Mouse (Mus musculus) limb, embryonic 15.5 days (tissue): ENCODE measurements around the gene Gm17332. TPM values are rescaled to one million over a fixed set of nuclear protein-coding genes. Genes with fewer than 3 reads are reported as not detected.
"Not testable (repeated sequence)": the region's sequence is repeated elsewhere in the genome, so short reads cannot be mapped to it uniquely, and the experiment has no call there.

Experiments used
- ATAC-seq: fragments of 200-750 bp; cut with Nextera tagmentation; 2 replicates; pipeline ENCODE4 v1.8.0; 2017; ENCODE audit warnings: low read depth, moderate TSS enrichment; ENCODE audit not compliant: insufficient number of reproducible peaks, low FRiP score, low TSS enrichment
- H3K27ac ChIP-seq: fragments of 300-500 bp; sonication (generic); 2 replicates; pipeline ENCODE4 v1.5.1; 2015; ENCODE audit warnings: moderate library complexity, mild to moderate bottlenecking, inconsistent platforms
- H3K27me3 ChIP-seq: fragments of 300-500 bp; sonication (generic); 2 replicates; pipeline ENCODE4 v1.6.1; 2015; ENCODE audit warnings: inconsistent platforms
- H3K36me3 ChIP-seq: fragments of 300-500 bp; sonication (generic); 2 replicates; pipeline ENCODE4 v1.6.1; 2015; ENCODE audit warnings: inconsistent platforms
- H3K4me1 ChIP-seq: fragments of 300-500 bp; sonication (generic); 2 replicates; pipeline ENCODE4 v1.6.1; 2015; ENCODE audit warnings: inconsistent platforms
- H3K4me2 ChIP-seq: fragments of 300-500 bp; sonication (generic); 2 replicates; pipeline ENCODE4 v1.6.1; 2015; ENCODE audit warnings: mild to moderate bottlenecking, inconsistent platforms
- H3K4me3 ChIP-seq: fragments of 300-500 bp; sonication (generic); 2 replicates; pipeline ENCODE4 v1.5.1; 2015; ENCODE audit warnings: mild to moderate bottlenecking, inconsistent platforms
- H3K9ac ChIP-seq: fragments of 300-500 bp; sonication (generic); 2 replicates; pipeline ENCODE4 v1.6.1; 2015; ENCODE audit warnings: inconsistent platforms
- H3K9me3 ChIP-seq: fragments of 300-500 bp; sonication (generic); 2 replicates; pipeline ENCODE4 v1.6.1; 2016; ENCODE audit warnings: inconsistent platforms
- WGBS: fragments of 180-500 bp; shearing (Covaris S2); methylation state at CpG from one replicate; pipeline ENCODE4 v1.1.7; 2015; 5-methylcytosine and 5-hydroxymethylcytosine counted together
- polyA plus RNA-seq: library from polyadenylated mRNA; unstranded; fragments of >200 nt; fragmentation: Nextera tagmentation; extraction: Ambion mirVana; gene quantifications from 2 replicates; pipeline ENCODE4 v1.2.1, GENCODE M21; 2015

The Gm17332 gene
- not detected in 2 replicates for polyA plus RNA-seq

GRCm38 (mm10) chr11:31182362-31182761 is at the start of gene Gm17332:
Gene Gm17332, minus strand, starts transcription at chr11:31182462.
- no peaks in the 10 kb centered on the region; the same call in 1 of the 2 replicates for H3K9me3 ChIP-seq
- H3K27ac ChIP-seq = no peak within 1 kb of the TSS
- no peak within 1 kb of the TSS for H3K9ac ChIP-seq
- H3K27me3 ChIP-seq = no peaks in the 10 kb centered on the region
- H3K36me3 ChIP-seq = no peaks in the 10 kb centered on the region
- no peak for ATAC-seq
- no peak within 1 kb of the TSS for H3K4me2 ChIP-seq
- H3K4me1 ChIP-seq = no peaks in the 10 kb centered on the region
- H3K4me3 ChIP-seq = no peak within 1 kb of the TSS

DNA sequence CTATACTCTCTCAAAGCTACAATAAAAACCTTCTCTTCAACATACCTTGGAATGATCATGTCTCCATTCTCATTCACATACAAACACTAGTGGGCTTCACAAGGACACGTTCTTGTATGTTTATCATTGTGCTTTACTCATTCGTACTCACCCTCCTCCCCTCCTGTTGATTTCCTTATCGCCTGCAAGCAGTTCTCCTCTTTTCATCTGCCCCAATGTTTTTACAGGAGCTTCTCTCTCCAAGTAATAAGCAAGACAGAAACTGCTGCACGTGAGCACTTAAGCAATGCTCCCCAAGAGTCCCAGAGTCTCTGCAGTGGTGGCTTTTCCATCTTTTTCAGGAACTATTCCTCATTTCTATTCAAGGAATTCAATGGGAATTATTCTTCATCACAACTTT is 47.7 kb upstream of the Gm17332 start:
- H3K27me3 ChIP-seq = no peaks in the 10 kb centered on the region
- no peaks in the 10 kb centered on the region for H3K4me1 ChIP-seq
- H3K9me3 ChIP-seq = no peaks in the 10 kb centered on the region
- H3K27ac ChIP-seq = no peak overlapping the region
- H3K4me2 ChIP-seq = no peak overlapping the region
- no peak for ATAC-seq
- 73% methylated on average over 4 of the region's 4 CpGs for WGBS
- H3K36me3 ChIP-seq = no peaks in the 10 kb centered on the region
- no peak overlapping the region for H3K4me3 ChIP-seq
- H3K9ac ChIP-seq = no peak overlapping the region

DNA sequence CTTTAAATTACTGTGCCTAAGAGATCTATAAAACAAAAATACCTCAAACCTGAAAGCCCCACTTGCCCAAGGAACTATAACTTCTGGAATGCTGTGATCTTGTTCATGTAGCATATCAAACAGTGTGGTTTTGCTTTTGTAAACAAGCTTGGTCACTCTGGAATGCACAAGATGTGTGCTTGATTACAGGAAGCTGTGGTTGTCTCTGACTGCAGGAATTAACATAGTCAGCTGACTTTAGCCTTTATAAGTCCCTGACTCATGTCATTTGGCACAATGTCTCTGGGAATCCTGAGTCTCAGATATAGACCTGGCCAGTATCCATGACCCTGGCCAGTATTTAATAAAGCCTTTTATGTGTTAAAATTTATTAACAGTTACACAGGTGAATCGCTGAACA is 43.1 kb upstream of the Gm17332 start:
- H3K4me3 ChIP-seq = no peak overlapping the region
- no peaks in the 10 kb centered on the region for H3K36me3 ChIP-seq
- H3K4me2 ChIP-seq = no peak overlapping the region
- no peak overlapping the region for H3K27ac ChIP-seq
- no peaks in the 10 kb centered on the region for H3K27me3 ChIP-seq
- H3K4me1 ChIP-seq = no peaks in the 10 kb centered on the region
- 67% methylated on average over 1 of the region's 1 CpGs for WGBS
- ATAC-seq = no peak
- no peaks in the 10 kb centered on the region for H3K9me3 ChIP-seq
- H3K9ac ChIP-seq = no peak overlapping the region

GRCm38 (mm10) chr11:31218009-31218408 is 35.7 kb upstream of the Gm17332 start:
- ATAC-seq = no peak
- Histone ChIP-seq H3K9ac (no peak overlapping the region), H3K4me2 (no peak overlapping the region), H3K9me3 (no peaks in the 10 kb centered on the region), H3K4me1 (no peaks in the 10 kb centered on the region), H3K27ac (no peak overlapping the region), H3K27me3 (no peaks in the 10 kb centered on the region), H3K36me3 (no peaks in the 10 kb centered on the region), H3K4me3 (no peak overlapping the region)

DNA sequence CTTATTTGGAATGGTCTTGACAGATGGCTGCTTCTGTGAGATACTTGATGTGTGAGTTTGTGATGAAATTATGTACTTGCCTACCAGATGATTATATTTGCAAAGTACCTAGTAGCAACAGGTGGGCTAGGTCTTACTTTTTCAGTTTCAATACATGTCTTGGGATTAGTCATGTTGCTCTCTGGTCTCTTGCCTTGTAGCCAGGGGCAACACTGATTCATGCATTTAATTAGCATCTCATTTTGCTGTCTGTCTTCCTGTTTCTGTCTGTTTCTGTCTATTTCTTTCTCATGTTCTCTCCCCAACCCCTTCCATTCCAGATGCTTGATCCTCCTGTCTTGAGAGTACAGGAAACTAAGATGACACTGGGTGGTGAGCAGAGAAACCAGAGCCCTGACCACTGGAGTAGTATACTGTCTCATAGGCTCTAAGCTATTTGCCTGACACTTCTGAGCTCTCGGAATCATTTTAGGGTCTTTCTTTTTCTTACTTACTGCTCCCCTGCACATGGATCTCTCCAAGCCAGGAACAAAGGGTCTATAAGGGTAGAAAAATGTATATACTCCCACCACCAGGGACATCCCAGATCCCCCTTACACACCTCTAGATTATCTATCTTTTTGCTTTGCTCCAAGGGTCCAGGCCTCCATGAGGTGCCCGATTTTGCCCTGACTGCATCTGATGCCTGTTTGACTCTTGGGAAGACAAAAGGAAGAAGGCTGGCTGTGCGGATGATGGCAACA is 13.5 kb upstream of the Gm17332 start:
- no peak for ATAC-seq
- Histone ChIP-seq H3K4me3 (no peak overlapping the region), H3K9ac (no peak overlapping the region), H3K9me3 (no peaks in the 10 kb centered on the region), H3K27ac (no peak overlapping the region), H3K4me1 (no peaks in the 10 kb centered on the region), H3K4me2 (no peak overlapping the region), H3K36me3 (no peaks in the 10 kb centered on the region), H3K27me3 (no peaks in the 10 kb centered on the region)
- WGBS = 88% methylated on average over 3 of the region's 3 CpGs

GRCm38 (mm10) chr11:31194761-31195160 is 12.5 kb upstream of the Gm17332 start:
- Histone ChIP-seq H3K4me3 (no peak overlapping the region), H3K9me3 (no peaks in the 10 kb centered on the region), H3K4me2 (no peak overlapping the region), H3K27ac (no peak overlapping the region), H3K27me3 (no peaks in the 10 kb centered on the region), H3K36me3 (no peaks in the 10 kb centered on the region), H3K9ac (no peak overlapping the region), H3K4me1 (no peaks in the 10 kb centered on the region)
- ATAC-seq = no peak
- 81% methylated on average over 2 of the region's 2 CpGs for WGBS

DNA sequence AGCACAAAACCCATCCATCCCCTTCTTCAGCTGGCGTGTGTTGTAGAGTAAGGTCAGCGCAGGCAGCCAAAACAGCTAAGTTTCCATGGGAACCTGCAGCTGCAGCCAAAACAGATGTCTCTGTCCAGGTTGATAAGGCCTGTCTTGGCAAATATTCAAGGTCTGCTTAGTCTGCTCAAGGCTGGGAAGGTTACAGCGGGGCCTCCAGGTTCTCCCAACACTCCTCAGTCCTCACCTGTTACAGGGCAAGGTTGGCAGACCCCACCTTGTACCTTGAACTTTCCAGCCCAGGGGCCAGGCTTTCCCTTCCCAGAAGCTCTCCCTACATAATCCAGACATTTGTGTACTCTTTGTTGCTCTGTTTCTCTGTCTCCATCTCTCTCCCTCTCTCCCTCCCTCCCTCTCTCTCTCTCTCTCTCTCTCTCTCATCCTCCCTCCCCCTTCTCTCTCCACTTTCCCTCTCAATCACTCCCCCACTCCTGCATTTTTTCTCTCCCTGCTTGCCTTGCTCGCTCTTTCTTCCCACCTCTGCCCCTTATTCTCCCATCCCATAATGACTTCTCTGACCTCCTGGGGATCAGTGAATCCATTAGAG is 12.1 kb downstream of the Gm17332 start:
- H3K4me1 ChIP-seq = peaks cover 9% of the 10 kb centered on the region; the same call in 1 of the 2 replicates
- no peaks in the 10 kb centered on the region for H3K36me3 ChIP-seq
- H3K4me2 ChIP-seq = peak overlapping the region; percentile 59
- peak overlapping the region; percentile 44; the same call in 1 of the 2 replicates for H3K4me3 ChIP-seq
- H3K9ac ChIP-seq = no peak overlapping the region
- no peaks in the 10 kb centered on the region for H3K9me3 ChIP-seq
- no peaks in the 10 kb centered on the region for H3K27me3 ChIP-seq
- peak; percentile 24; the same call in 1 of the 2 replicates for ATAC-seq
- WGBS = 13% methylated on average over 4 of the region's 4 CpGs
- no peak overlapping the region for H3K27ac ChIP-seq

- Histone ChIP-seq H3K27ac (peak overlapping the region; percentile 38; the same call in 1 of the 2 replicates), H3K27me3 (no peaks in the 10 kb centered on the region), H3K4me1 (peaks cover 9% of the 10 kb centered on the region; the same call in 1 of the 2 replicates), H3K9me3 (no peaks in the 10 kb centered on the region), H3K36me3 (no peaks in the 10 kb centered on the region), H3K9ac (no peak overlapping the region), H3K4me2 (peak overlapping the region; percentile 59), H3K4me3 (peak overlapping the region; percentile 44)
- ATAC-seq = peak; percentile 63; the same call in 1 of the 2 replicates
- 3% methylated on average over 21 of the region's 21 CpGs for WGBS
These were observed 12.9 kb downstream of the Gm17332 start for GRCm38 (mm10) chr11:31169161-31170051.

DNA sequence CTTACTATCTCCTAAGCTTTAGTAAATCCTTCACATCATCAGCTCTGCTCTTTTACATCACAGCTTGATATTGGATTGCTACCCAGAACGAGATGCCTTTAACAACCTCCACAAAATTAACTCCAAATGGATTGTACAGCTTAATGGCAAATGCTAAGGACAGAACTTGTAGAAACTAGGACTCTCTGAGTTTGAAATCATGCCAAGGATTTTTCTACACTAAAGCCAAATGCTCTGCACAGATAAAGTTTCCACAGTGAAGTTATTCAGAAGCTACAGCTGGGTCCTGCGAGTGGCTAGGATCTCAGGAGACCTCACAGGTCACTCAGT is 13.5 kb downstream of the Gm17332 start:
- peak overlapping the region; percentile 44 for H3K4me3 ChIP-seq
- 0 out of 2 replicates have a peak overlapping the region, but pooled peaks have one; percentile 38 for H3K27ac ChIP-seq
- H3K36me3 ChIP-seq = no peaks in the 10 kb centered on the region
- WGBS = 23% methylated on average over 2 of the region's 2 CpGs
- no peaks in the 10 kb centered on the region for H3K9me3 ChIP-seq
- H3K4me2 ChIP-seq = peak overlapping the region; percentile 59
- ATAC-seq = 0 out of 2 replicates have a peak, but pooled peaks have one; percentile 40
- no peaks in the 10 kb centered on the region for H3K27me3 ChIP-seq
- H3K9ac ChIP-seq = no peak overlapping the region
- H3K4me1 ChIP-seq = peaks cover 9% of the 10 kb centered on the region; the same call in 1 of the 2 replicates

GRCm38 (mm10) chr11:31157021-31157420 is 25.2 kb downstream of the Gm17332 start:
- Histone ChIP-seq H3K4me2 (no peak overlapping the region), H3K36me3 (no peaks in the 10 kb centered on the region)

DNA sequence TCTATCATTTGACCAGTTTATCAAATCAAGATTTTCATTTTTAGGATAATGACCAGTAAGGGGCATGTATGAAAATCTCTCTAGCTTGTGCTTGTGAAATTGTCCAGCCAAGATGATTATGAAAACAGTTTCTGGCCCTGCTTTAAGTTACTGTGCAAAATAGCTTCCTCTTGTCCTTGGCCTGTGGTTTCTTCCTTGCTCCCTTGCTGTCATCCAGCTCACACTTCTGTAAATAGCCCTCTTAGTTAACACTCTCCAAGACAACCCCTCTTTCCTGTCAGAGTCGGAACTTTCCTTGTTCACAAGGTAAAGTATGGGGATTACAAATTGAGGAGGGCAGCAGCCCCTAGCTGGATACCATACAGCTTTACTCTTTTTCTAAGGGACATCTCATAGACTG is 43.9 kb downstream of the Gm17332 start:
- H3K27me3 ChIP-seq, H3K9ac ChIP-seq, H3K4me1 ChIP-seq, ATAC-seq, H3K4me3 ChIP-seq, H3K36me3 ChIP-seq, H3K9me3 ChIP-seq, H3K27ac ChIP-seq, H3K4me2 ChIP-seq: not testable (repeated sequence)
- 56% methylated on average over 1 of the region's 1 CpGs for WGBS

More at GRCm38 (mm10) chr11:31157021-31157420, 25.2 kb downstream of the Gm17332 start:
- Histone ChIP-seq H3K9ac (no peak overlapping the region), H3K27ac (no peak overlapping the region), H3K4me1 (no peaks in the 10 kb centered on the region), H3K9me3 (no peaks in the 10 kb centered on the region), H3K27me3 (no peaks in the 10 kb centered on the region), H3K4me3 (no peak overlapping the region)
- no peak for ATAC-seq
- 86% methylated on average over 3 of the region's 3 CpGs for WGBS

- not testable (repeated sequence) for H3K4me2 ChIP-seq, ATAC-seq, H3K4me3 ChIP-seq, H3K27me3 ChIP-seq, H3K27ac ChIP-seq, H3K36me3 ChIP-seq, H3K4me1 ChIP-seq, H3K9me3 ChIP-seq, H3K9ac ChIP-seq
- 75% methylated on average over 1 of the region's 1 CpGs for WGBS
These were observed 47.4 kb downstream of the Gm17332 start for GRCm38 (mm10) chr11:31134824-31135223.
